Mouse (Mus musculus) frontal cortex, postnatal 36 days (tissue): ENCODE measurements at regions not wholly inside any gene's neighbourhood (a gene's known extent, or its start where the extent isn't known, plus 50 kb on each side); places are given as distances from the start of the nearest gene placed in this dataset.

Experiments
- DNase-seq, 2 experiments: peaks; one replicate each; pipeline ENCODE4 v3.0.0; 2022; ENCODE audit warnings: low spot score in 2 of 2

DNA sequence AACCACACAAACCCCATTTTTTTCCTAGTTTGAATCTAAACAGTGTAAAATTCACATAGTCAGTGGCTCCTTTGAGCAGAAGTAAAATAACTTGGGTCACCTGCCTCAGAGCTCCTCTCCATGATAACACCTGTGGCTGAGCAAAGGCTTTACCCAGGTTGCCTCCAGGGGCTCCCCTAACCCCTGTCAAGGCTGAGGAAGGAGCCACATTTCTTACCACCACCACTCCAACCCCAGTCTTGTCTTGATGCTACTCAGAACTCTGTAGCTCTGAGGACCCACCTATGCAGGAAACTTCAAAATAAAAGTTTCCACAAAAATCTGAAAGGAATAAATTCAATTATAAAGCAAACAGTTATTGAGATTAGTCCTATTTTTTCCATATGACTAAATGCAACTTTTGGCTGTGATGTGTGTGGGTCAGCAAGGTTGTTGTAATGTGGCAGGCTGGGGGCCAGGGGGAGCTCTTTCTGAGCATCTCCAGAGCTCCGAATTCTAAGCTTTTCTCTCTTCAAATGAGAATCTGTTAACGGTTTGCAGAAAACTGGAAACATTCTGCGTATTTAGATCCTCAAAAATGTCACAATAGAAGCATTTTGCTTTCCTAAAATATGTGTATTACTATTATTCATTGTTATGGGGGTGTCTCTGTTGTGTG, 159.0 kb upstream of the Dusp10 start:
- peak in 1 of 2 experiments; percentile 2 for DNase-seq

DNA sequence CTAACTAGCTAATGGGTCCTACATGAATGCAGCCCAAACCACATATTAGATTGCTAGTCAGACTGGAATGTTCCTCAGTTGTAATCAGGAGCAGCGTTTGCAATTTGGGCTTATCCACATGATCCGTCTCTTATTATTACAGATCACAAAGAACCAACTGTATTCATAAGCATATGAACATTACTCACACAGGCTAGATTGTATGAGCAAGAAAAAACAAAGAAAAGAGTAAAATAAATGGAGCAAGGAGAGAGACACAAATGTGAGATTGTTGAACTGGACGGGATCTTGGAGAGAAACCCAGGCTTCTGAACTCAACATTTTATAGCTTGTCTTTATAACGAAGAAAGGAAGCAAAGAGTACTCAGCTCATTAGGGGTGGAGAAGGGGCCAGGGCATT, 148.0 kb upstream of the Dusp10 start:
- DNase-seq: no peak

DNA sequence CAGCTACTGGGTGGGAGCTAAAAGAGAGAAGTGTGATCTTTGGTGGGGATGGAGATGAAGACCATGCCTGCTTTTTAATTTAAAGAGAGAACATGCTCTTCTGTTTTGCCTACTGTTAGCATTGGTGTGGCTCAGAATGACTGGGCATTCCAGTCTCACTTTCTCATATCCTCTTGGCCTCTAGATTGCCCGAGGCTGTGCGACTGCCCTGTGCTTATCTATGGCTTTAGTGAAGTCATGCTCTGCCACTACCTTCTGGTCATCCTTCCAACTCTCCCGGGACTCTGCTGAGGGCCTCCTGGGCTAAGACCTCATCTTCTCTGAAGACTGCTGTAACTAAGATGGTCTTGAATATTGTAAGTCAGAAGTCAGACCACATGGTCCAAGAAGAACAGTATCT, 147.5 kb upstream of the Dusp10 start:
- no peak for DNase-seq

- no peak for DNase-seq
Measured at GRCm38 (mm10) chr1:183868965-183869364, 144.1 kb upstream of the Dusp10 start.

GRCm38 (mm10) chr1:183895936-183896335, 117.2 kb upstream of the Dusp10 start:
- DNase-seq: no peak

DNA sequence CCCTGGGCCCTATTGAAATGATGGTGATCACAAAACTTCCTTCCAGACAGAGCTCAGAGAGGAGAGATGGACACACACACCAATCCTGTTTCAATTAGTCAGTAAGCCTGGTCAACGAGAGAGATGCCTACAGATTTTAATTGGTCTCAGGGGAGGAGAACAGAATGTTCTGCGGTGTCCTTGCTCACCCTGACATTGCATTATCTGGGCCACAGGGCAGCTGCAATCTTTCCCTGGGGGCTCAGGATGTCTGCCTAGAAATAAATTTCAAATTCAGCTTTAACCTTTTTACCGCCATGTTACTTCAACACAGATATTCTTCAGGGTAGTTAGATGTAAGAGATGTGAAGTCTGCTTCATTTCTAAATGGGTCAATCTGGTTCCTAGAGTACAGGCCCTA, 115.0 kb upstream of the Dusp10 start:
- DNase-seq: no peak

DNA sequence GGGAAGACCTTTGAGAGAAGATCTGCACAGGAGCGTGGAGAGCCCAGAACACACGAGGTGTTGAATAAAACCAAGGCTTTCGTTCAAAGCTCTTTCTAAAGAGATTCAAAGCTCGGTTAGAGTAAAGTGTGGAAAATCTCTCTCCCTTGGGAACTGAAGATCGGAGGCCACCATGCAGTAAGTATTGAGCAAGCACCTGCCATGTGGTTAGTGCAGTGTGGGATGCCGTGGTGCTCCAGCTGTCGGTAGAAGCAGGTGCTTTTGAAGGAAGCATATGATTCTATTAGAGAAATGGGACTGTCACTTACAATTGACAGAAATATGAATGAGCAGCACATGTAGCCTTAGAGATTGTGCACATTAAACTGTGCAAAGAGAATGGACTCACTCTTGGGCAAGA, 108.5 kb upstream of the Dusp10 start:
- no peak for DNase-seq

GRCm38 (mm10) chr1:183905345-183906142, 107.6 kb upstream of the Dusp10 start:
- DNase-seq: peak; percentile 2

- DNase-seq: no peak
Measured at GRCm38 (mm10) chr1:183917656-183918055, 95.4 kb upstream of the Dusp10 start.

DNA sequence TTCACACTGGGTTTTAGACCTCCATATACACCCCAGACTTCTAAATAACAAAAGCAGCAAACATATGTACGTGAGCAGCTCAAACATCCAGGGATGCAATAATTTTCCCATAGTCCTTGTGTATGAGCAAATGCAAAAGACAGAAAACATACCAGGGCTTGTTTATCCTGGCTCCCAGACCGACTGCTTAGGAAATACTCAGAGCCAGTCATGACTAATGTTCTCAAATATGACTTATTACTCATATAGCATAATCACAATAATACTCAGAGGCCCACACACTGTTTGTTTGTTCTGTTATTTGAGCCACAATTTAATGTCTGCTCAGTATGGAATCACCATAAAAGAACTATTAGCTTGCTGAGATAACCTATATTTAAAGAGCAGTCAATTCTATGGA, 91.8 kb upstream of the Dusp10 start:
- no peak for DNase-seq

- DNase-seq: no peak
Measured at GRCm38 (mm10) chr1:183928539-183928938, 84.6 kb upstream of the Dusp10 start.

DNA sequence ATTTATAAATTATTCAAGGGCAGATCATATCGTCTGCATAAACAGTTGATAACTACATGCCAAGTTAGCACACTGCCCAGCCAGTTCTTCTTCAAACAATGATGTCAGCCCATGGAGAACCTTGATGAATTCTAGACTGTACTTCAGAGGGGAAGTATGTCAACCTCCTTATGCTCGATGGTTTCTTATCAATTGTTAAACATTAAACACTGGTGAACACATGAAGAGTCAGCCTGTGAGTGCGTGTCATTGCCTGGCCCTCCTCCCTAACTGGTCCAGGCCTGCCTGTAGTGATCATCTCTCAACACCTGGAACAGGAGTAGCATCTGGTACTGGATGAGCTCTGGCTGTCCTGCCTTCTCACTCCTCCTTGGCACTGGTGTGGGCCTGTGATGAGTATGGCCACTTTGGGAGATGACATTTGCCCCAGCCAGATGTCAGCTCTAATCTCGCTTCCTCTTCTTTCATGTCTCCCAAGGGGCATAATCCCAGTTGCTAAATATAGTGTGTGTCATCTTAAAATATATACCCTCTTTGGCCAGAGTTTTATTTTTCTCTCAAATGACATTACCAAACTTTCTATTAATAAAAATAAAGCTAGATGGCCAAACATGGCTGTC, 82.6 kb upstream of the Dusp10 start:
- DNase-seq: no peak

GRCm38 (mm10) chr1:183931141-183931540, 82.0 kb upstream of the Dusp10 start:
- no peak for DNase-seq

DNA sequence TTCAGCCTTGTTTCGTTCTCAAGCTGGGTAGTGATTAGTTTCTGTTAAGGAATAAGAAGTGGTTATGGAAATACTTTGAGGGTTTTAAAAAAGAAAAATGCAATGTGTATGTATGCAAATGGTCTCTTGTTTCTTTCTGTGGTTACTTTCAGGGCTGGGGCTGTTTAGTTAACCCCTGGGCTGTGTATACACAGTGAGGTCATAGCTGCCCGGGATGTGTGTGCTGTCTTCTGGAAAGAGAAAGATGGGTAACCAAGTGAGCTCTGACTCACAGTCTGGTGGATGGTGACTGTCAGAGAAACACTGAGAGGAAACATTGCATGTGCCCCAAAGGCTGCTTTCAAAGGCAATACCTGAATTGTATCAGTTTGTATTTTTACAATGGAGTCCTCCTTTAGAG, 79.3 kb upstream of the Dusp10 start:
- no peak for DNase-seq

DNA sequence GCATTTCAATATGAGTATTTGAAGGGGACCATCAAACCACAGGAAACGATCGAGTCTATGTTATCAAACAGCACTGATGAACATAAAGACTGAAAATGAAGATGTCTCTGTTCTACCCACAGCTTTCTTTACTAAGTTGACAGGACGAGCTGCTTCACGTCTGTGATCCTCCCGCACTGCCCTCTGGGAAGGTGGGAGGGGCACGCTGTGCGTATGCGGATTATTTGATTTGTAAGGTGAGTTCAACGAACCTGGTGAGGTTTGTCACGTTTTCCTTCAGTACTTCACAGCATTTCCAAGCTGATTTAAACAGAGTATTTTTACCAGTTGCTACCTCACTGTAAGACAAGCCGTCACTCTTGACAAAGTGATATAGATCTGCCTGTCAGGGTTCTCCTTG, 75.9 kb upstream of the Dusp10 start:
- DNase-seq: no peak

GRCm38 (mm10) chr1:183938361-183938760, 74.7 kb upstream of the Dusp10 start:
- DNase-seq: no peak

GRCm38 (mm10) chr1:183940706-183941105, 72.4 kb upstream of the Dusp10 start:
- no peak for DNase-seq

DNA sequence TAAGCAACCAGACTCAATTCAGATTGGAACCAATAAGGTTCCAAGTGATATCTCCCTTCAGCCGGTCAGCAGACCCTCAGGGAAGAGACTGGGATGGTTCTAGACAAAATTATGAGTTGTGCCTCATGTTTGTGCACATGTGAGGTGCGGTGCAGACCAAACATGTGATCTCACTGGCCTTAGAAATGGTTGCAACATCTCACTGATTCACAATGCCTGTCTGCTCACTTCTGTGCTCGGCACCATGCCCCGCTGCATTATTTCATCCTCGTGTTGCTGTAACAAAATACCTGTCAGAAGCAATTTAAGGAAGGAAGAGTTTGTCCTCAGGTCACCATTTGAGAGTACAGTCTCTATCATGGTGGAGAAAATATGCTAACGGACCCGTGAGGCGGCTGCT, 66.9 kb upstream of the Dusp10 start:
- DNase-seq: no peak

DNA sequence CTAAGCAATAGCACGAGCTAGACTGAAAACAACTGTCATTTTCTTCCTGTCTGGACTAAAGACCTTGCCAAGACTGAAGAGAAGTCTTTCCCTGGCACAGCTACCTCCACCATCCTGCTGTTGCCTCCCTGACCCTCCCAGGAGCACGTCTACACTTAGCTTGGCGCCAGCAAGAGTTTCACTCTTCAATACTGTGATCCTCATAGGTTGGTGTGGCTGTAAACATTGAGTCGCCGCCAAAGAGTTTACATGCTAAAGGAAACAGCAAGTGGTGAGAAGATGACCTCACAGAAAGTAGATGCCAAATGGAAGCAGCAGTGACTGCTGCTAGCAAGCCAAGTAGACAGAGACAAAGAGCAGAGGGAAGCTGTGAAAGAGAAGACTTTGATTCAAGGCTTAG, 66.0 kb upstream of the Dusp10 start:
- no peak for DNase-seq

DNA sequence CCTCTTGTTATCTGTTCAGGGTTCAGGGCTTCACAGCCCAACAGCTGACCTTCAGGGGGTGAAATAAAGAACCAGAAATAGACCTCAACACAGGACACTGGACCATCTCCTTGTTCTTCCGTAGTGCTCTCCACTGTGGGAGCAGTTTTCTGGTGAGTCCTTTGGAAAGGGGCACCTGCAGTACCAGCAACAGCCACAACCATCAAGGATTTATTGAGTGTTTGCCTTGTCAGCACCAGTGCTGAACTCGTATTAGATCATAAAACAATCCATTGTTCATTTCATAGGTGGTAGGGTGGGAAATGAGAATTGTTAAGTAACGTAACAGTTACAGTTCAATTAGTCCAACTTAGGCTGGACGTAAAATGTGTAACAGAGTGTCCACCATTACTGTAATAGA, 63.9 kb upstream of the Dusp10 start:
- no peak for DNase-seq

GRCm38 (mm10) chr1:183954086-183954485, 59.0 kb upstream of the Dusp10 start:
- no peak for DNase-seq

DNA sequence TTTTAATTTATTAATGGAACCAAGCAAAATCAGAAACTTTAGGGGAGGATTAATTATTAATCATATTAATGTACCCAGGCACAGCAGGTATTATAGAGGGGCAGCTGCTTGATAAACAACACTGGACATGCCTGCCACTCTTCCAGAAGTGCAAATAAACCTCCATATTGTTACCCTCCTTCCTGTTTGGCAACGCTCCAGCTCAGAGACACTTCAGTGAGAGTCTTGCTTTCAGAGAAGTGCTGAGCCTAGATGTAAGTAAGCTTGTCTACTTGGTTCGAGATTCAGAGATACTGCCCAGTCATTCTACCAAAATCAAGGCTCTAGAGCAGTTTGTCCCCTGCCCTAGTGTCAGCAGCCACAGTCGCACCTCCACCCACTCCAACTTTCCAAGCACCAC, 56.7 kb upstream of the Dusp10 start:
- DNase-seq: no peak

DNA sequence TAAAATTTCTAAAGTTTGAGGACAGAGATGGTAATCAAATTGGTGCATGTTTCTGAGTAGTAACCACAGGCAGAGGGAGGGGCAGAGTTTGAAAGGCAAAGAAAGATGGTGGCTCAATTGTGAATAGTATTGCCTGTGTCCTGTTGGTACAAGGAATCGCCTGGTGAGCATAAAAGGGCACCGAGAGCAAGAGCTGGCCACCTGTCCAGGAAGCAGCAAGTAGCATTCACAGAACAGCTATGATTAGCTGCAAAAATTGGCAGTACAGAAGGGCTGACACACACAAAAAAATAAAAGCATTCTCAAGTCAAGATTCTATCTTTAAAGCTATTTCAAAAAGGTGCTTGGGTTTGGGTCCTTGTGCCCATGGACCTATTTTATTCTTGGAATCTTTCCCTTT, 51.7 kb upstream of the Dusp10 start:
- no peak for DNase-seq
